8 mouse cellular contexts compared by ENCODE assay signal in the genomic region with DNA sequence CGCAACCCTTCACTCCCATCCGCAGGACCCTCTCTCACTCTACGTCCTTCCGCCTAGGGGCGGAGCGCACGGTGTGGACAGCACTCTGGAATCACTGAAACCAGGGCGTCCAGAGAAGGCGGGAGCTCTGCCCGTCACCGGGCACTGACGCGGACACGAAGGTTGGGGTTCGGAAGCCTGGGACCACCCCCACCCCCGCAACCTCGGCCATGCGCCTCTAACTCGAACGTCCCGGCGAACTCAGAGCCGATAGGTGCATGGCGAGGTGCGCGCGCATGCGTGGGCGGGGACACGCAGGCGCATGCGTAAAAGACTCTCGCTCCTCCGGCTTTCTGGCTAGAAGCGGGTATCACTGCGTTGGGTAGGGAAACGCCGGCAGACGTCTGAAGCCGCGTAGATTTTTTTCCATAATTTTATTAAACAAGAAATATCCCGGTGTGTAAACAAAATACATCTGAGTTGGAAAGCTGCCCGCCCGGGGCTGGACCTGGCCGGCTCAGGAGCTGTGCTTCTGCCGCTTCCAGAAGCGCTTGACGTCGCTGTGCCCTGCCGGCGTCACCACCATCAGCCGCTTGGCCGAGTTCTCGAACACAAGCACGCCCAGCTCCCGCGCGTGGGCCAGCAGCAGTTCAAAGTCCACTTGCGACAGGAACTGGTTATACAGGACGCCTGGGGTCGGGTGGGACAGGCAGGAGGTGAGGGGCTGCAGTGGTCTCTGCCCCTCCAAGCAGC. TPM values are rescaled to one million over a fixed set of nuclear protein-coding genes. Genes with fewer than 3 reads are reported as not detected.
A peak's percentile ranks its signal among the peaks of the same experiment; 100 is the strongest.
DNase-seq lines count a peak whose midpoint lies in the region; ATAC-seq and TF ChIP-seq lines count a peak whose summit lies in the region.

TSS of gene Vars2 (minus strand) at position 259 of the 732 bp plus-strand sequence.

- DNase-seq in c-Kit-negative CD71-positive TER-119-positive erythroid progenitor cells, embryonic 14.5 days (ENCODE audit: low read depth, low spot score) = peak; percentile 91
- DNase-seq in forebrain, embryonic 10.5 days (ENCODE audit: extremely low spot score, low spot score) = peak; percentile 95
- DNase-seq in kidney, postnatal 25 days = peak; percentile 97
- peak; percentile 83 to 87 (median 84) for DNase-seq in liver, embryonic 14.5 days (ENCODE audit: low read depth in 3 of 3, low spot score in 3 of 3)
- DNase-seq in neural tube, embryonic 11.5 days (ENCODE audit: low spot score) = peak; percentile 98
- peak; percentile 96 for DNase-seq in stomach, postnatal 0 days (ENCODE audit: low spot score)

- peak; percentile 81 for ATAC-seq in CD4-positive, CD25-positive, alpha-beta regulatory T cell, adult 4 months
- peak; percentile 78 for ATAC-seq in heart, embryonic 15.5 days (replicated peaks; ENCODE audit: insufficient number of reproducible peaks, insufficient read depth, low FRiP score, low read depth)
- peak; percentile 86 for ATAC-seq in liver, embryonic 14.5 days (ENCODE audit: insufficient read depth)
- peak; percentile 81 for ATAC-seq in neural tube, embryonic 11.5 days (ENCODE audit: insufficient read depth, low FRiP score, low TSS enrichment)
- ATAC-seq in stomach, postnatal 0 days (ENCODE audit: low FRiP score, low TSS enrichment) = peak; percentile 83

- H3K4me1 ChIP-seq in forebrain, embryonic 10.5 days = peaks cover 31% of the 10 kb centered on the region
- peaks cover 20% of the 10 kb centered on the region for H3K4me1 ChIP-seq in heart, embryonic 15.5 days (replicated peaks)
- peaks cover 3 to 8% of the 10 kb centered on the region in 2 experiments; a peak in 3 of 4 replicates for H3K4me1 ChIP-seq in liver, embryonic 14.5 days (replicated peaks; ENCODE audit: control insufficient read depth in 2 of 2, insufficient read depth in 2 of 2, low read length in 1 of 2)
- H3K4me1 ChIP-seq in neural tube, embryonic 11.5 days (ENCODE audit: control insufficient read depth, insufficient read depth, low read length) = peaks cover 11% of the 10 kb centered on the region
- no peaks in the 10 kb centered on the region for H3K4me1 ChIP-seq in stomach, postnatal 0 days (replicated peaks; ENCODE audit: control insufficient read depth, insufficient read depth)

- H3K9ac ChIP-seq in heart, embryonic 15.5 days = peak within 1 kb of the TSS; percentile 81
- H3K9ac ChIP-seq in liver, embryonic 14.5 days (replicated peaks) = peak within 1 kb of the TSS; percentile 52
- peak within 1 kb of the TSS; percentile 84 for H3K9ac ChIP-seq in neural tube, embryonic 11.5 days (ENCODE audit: low read length)
- peak within 1 kb of the TSS; percentile 85 for H3K9ac ChIP-seq in stomach, postnatal 0 days (ENCODE audit: low read length)

- peak within 1 kb of the TSS; percentile 94 for H3K27ac ChIP-seq in forebrain, embryonic 10.5 days
- peak within 1 kb of the TSS; percentile 77 for H3K27ac ChIP-seq in heart, embryonic 15.5 days
- H3K27ac ChIP-seq in liver, embryonic 14.5 days = peak within 1 kb of the TSS; percentile 16
- peak within 1 kb of the TSS; percentile 78 for H3K27ac ChIP-seq in neural tube, embryonic 11.5 days (ENCODE audit: low read depth, low read length)
- H3K27ac ChIP-seq in stomach, postnatal 0 days (replicated peaks) = peak within 1 kb of the TSS; percentile 91

- H3K36me3 ChIP-seq in forebrain, embryonic 10.5 days (replicated peaks) = peaks cover 57% of the 10 kb centered on the region
- H3K36me3 ChIP-seq in heart, embryonic 15.5 days = peaks cover 19% of the 10 kb centered on the region
- no peaks in the 10 kb centered on the region for H3K36me3 ChIP-seq in liver, embryonic 14.5 days (replicated peaks; ENCODE audit: control insufficient read depth, insufficient read depth, low read depth)
- H3K36me3 ChIP-seq in neural tube, embryonic 11.5 days (ENCODE audit: control insufficient read depth, insufficient read depth, low read length) = no peaks in the 10 kb centered on the region
- H3K36me3 ChIP-seq in stomach, postnatal 0 days (ENCODE audit: control insufficient read depth, insufficient read depth, low read length) = 0 out of 2 replicates have a peak, but pooled peaks cover 2% of the 10 kb centered on the region

- under 1% methylated on average over 61 of the region's 61 CpGs for WGBS in forebrain, embryonic 10.5 days
- under 1% methylated on average over 61 of the region's 61 CpGs for WGBS in heart, embryonic 15.5 days
- under 1% methylated on average over 61 of the region's 61 CpGs for WGBS in liver, embryonic 14.5 days (ENCODE audit: insufficient replicate concordance)
- WGBS in neural tube, embryonic 11.5 days = under 1% methylated on average over 58 of the region's 61 CpGs
- under 1% methylated on average over 61 of the region's 61 CpGs for WGBS in stomach, postnatal 0 days

- H3K4me3 ChIP-seq in forebrain, embryonic 10.5 days = peak within 1 kb of the TSS; percentile 60
- H3K4me3 ChIP-seq in heart, embryonic 15.5 days = peak within 1 kb of the TSS; percentile 74
- peak within 1 kb of the TSS; percentile 62 to 74 for H3K4me3 ChIP-seq in liver, embryonic 14.5 days (ENCODE audit: insufficient read depth in 1 of 2, low read depth in 2 of 2, low read length in 2 of 2)
- H3K4me3 ChIP-seq in neural tube, embryonic 11.5 days (ENCODE audit: low read depth, low read length) = peak within 1 kb of the TSS; percentile 72
- H3K4me3 ChIP-seq in stomach, postnatal 0 days (ENCODE audit: low read depth, low read length) = peak within 1 kb of the TSS; percentile 68

- H3K4me2 ChIP-seq in heart, embryonic 15.5 days = peak within 1 kb of the TSS; percentile 94
- H3K4me2 ChIP-seq in liver, embryonic 14.5 days (ENCODE audit: low read depth) = peak within 1 kb of the TSS; percentile 93
- peak within 1 kb of the TSS; percentile 77 for H3K4me2 ChIP-seq in neural tube, embryonic 11.5 days (ENCODE audit: low read depth)
- H3K4me2 ChIP-seq in stomach, postnatal 0 days (replicated peaks; ENCODE audit: low read depth) = peak within 1 kb of the TSS; percentile 98

- 0 out of 2 replicates have a peak, but pooled peaks have one; percentile 25 for TF ChIP-seq CTCF in liver, embryonic 14.5 days (IDR thresholded peaks at IDR 0.05; ENCODE audit: low read depth)
- no peak for TF ChIP-seq CTCF in stomach, postnatal 0 days (IDR thresholded peaks at IDR 0.05; ENCODE audit: low read depth)

- H3K9me3 ChIP-seq in forebrain, embryonic 10.5 days = no peaks in the 10 kb centered on the region
- no peaks in the 10 kb centered on the region for H3K9me3 ChIP-seq in heart, embryonic 15.5 days (replicated peaks)
- H3K9me3 ChIP-seq in liver, embryonic 14.5 days (ENCODE audit: control insufficient read depth, low read length) = no peaks in the 10 kb centered on the region
- no peaks in the 10 kb centered on the region for H3K9me3 ChIP-seq in neural tube, embryonic 11.5 days (ENCODE audit: control insufficient read depth, low read length)
- no peaks in the 10 kb centered on the region for H3K9me3 ChIP-seq in stomach, postnatal 0 days (ENCODE audit: control insufficient read depth, low read length)

- H3K27me3 ChIP-seq in forebrain, embryonic 10.5 days (ENCODE audit: poor library complexity, severe bottlenecking) = no peaks in the 10 kb centered on the region
- no peaks in the 10 kb centered on the region for H3K27me3 ChIP-seq in heart, embryonic 15.5 days
- H3K27me3 ChIP-seq in liver, embryonic 14.5 days (ENCODE audit: control insufficient read depth, insufficient read depth, low read length) = no peaks in the 10 kb centered on the region
- no peaks in the 10 kb centered on the region for H3K27me3 ChIP-seq in neural tube, embryonic 11.5 days (ENCODE audit: control insufficient read depth, insufficient read depth, low read length)
- no peaks in the 10 kb centered on the region for H3K27me3 ChIP-seq in stomach, postnatal 0 days (ENCODE audit: control insufficient read depth, insufficient read depth, low read length)

- TF ChIP-seq EP300 in liver, embryonic 14.5 days (IDR thresholded peaks at IDR 0.05; ENCODE audit: low read depth) = no peak
- no peak for TF ChIP-seq EP300 in stomach, postnatal 0 days (optimal IDR thresholded peaks at IDR 0.05)

RNA-seq across cellular contexts. Expression of gene Vars2, which starts in this region (rescaled TPM):
- 10 to 100 TPM; 11.1 to 15.2 TPM for polyA plus RNA-seq in CD4-positive, CD25-positive, alpha-beta regulatory T cell, adult 4 months (2017; shearing (Covaris generic))
- 19.3 and 20.2 TPM in 2 replicates for polyA plus RNA-seq in forebrain, embryonic 10.5 days (2016; fragmentation: Nextera tagmentation; extraction: Ambion mirVana)
- 11.1 and 16.2 TPM in 2 replicates for polyA plus RNA-seq in heart, embryonic 15.5 days (2015; fragmentation: Nextera tagmentation; extraction: Ambion mirVana)
- 7.1 and 7.8 TPM in 2 replicates for polyA plus RNA-seq in liver, embryonic 14.5 days (2012; rRNA removed)
- polyA plus RNA-seq in liver, embryonic 14.5 days (2014; fragmentation: Nextera tagmentation; extraction: Ambion mirVana) = 4.0 and 5.8 TPM in 2 replicates
- 13.1 and 15.0 TPM in 2 replicates for polyA plus RNA-seq in neural tube, embryonic 11.5 days (2014; fragmentation: Nextera tagmentation; extraction: Ambion mirVana)
- 10.3 and 10.6 TPM in 2 replicates for polyA plus RNA-seq in stomach, postnatal 0 days (2015; fragmentation: Nextera tagmentation; extraction: Ambion mirVana)

Comparison
In these comparisons a context has a peak if more than half of its experiments do, and no peak if none do; other contexts are left out.
1. Peak in every context shown above with its lines: DNase-seq, ATAC-seq, H3K4me3 ChIP-seq and H3K27ac ChIP-seq.
2. H3K27ac ChIP-seq: peak in every context shown above with its lines; median percentile 94 in forebrain, embryonic 10.5 days; 91 in stomach, postnatal 0 days; 78 in neural tube, embryonic 11.5 days; 77 in heart, embryonic 15.5 days; 16 in liver, embryonic 14.5 days.